Mouse (Mus musculus) 3134 (cell line): ENCODE results near the gene Olfr1220.

Source experiments
- DNase-seq: peaks from one replicate; pipeline ENCODE4 v3.0.0-alpha.2; 2011; ENCODE audit warnings: low spot score; ENCODE audit not compliant: insufficient read length; ENCODE audit errors: extremely low read depth

Gene Olfr1220

DNA sequence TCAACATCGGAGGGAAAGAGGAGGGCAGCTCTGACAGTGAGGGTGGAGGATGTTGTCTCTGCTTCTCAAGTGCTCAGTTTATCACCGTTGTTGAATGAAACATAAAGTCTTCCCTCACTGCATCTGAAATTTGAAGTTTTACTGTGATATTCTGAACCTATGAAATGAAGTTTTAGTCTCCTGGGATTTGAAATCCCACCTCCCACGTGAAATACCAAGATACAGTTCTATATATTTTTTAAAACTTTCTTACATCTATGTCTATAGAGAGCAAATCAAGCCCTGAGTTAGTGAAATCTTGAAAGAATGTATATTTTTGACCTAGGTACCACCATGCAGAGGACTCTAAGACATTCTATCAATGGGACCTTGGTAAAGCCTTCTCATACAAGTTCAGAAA lies at the start of gene Olfr1220:
TSS of gene Olfr1220 (minus strand) at position 101 of the 400 bp plus-strand sequence.
- DNase-seq, result no peak

DNA sequence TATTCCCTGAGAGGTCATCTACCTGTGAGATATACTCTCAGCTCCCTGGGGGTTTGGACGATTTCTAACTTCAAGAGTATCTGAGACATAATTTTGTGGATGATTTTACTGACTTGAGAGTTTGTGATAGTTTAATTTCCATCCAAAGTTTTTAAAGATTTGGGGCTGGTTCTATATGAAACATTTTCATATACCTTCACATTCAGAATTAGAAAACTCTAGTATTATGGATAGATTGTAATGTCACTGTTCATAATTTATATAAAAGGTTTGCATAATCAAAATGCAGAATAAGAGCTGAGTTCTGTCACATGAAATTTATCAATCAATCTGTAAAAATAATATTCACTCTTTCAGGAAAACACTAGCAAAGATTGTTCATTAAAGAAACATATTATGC lies 44.8 kb upstream of the Olfr1220 start, which contains the start of gene Olfr1223:
TSS of gene Olfr1223 (minus strand) at position 101 of the 400 bp plus-strand sequence.
- no peak for DNase-seq

GRCm38 (mm10) chr2:89132954-89133353 lies 26.3 kb upstream of the Olfr1220 start, which contains the start of gene Olfr1222:
Gene Olfr1222 (minus strand): TSS chr2:89133054.
- no peak for DNase-seq

DNA sequence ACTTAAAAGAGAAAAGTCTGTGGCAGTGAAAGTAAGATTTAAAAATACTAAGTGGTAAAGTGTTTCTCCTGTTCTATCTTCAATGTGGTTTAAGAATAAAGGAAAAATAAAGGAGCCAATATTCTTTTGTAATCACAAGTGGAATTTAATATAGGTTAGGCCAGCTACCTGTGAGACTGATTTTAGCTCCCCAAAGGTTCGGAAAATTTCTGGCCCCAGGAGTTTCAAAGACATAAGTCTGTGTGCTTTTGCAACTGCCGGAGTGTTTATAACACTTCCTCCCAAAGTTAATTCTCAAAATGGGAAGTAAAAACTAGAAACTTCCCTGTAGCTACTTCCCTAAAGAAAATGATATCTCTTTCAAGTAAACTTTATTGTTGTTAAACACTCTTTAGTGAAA lies 10.5 kb upstream of the Olfr1220 start, which contains the start of gene Olfr1221:
TSS of gene Olfr1221 (minus strand) at position 101 of the 400 bp plus-strand sequence.
- DNase-seq, result no peak

- DNase-seq, result no peak
Observed at GRCm38 (mm10) chr2:89105651-89106050, 984 bp downstream of the Olfr1220 start.

DNA sequence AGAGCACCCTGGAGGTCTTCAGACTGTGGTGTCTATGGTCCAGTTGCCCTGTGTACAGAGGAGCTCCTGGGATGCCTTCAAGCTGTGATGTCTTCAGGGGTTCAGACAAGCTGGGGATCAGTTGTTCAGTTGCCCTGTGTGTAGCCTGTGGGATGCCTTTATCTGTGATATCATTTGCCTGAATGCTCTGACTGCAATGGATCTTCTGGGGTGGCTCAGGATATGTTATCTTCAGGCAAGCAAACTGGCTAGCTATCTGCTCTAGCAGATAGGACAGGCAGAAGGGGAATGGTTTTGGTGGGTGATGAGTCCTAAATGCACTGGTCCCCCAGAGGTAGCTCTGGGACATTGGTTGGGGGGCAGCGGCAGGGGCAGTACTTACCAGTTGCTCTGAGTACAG lies 12.8 kb downstream of the Olfr1220 start:
- no peak for DNase-seq

DNA sequence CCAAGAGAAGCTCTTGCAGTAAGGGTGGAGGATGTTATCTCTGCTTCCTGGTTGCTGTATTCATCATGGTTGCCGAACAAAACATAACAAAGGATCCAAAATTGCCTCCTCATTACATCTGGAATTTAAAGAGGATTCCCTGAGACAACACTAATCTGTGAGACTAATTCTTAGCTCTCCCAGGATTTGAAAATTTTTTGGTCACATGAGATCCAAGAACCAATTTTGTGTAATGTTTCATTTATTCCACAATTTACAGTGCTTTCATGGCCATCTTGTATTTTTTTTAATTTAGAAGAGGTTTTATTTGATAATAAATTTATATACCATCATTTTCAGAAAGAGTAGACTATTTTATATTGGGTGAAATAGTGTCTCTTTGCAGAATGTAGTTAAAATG lies 23.2 kb downstream of the Olfr1220 start, which contains the start of gene Olfr1219:
TSS of gene Olfr1219 (minus strand) at position 101 of the 400 bp plus-strand sequence.
- no peak for DNase-seq

DNA sequence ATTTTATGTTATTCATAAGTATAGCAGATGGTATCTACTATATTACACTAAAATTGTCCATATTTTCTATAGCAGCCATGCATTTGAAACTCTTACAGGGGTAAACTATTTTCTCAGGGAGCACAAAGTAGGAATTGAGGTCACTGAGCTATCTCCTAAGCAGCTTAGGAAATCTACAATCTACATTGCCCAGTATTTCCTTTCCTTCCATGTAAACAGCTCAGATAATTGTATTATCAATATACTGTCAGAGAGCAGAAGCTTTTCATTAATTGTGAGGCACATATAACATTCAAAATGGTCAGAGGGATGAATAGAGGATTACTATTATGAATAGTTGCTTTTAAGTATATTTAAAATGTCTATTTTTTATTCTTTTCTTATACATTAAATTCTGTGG lies 25.1 kb downstream of the Olfr1220 start:
- DNase-seq, result no peak

DNA sequence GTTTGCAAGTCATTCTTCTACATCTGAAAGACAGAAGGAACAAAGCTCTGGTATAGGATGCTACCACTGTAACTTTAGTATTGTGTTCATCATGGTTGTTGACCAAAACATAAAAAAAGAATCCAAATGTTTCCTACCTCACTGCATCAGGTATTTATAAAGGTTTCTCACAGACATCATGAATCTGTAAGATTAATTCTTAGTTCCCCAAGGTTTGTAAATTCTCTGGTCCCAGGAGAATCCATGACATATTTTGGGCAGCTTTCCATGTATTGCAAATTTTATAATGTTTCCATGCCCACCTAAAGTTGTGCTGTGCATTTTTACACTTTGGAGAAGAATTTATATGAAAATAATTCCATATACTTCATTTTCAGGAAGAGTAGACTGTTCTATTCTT lies 45.5 kb downstream of the Olfr1220 start, which contains the start of gene Olfr1218:
TSS of gene Olfr1218 (minus strand) at position 101 of the 400 bp plus-strand sequence.
- DNase-seq, result no peak
